Mouse (Mus musculus) cerebellum, adult 2 months (tissue): ENCODE measurements around the gene Rassf2.

Experiments used
- CTCF ChIP-seq: fragments of 200-500 bp; IDR thresholded peaks from 2 replicates; pipeline ENCODE4 v1.5.1; 2011; ENCODE audit warnings: low read depth, mild to moderate bottlenecking, control low read depth, low read length, moderate library complexity, borderline replicate concordance; ENCODE audit not compliant: insufficient read depth
- POLR2A ChIP-seq: fragments of 200-500 bp; IDR thresholded peaks from 2 replicates; pipeline ENCODE4 v1.6.1; 2011; ENCODE audit warnings: low read length, control low read depth, borderline replicate concordance; ENCODE audit not compliant: insufficient read depth

DNA sequence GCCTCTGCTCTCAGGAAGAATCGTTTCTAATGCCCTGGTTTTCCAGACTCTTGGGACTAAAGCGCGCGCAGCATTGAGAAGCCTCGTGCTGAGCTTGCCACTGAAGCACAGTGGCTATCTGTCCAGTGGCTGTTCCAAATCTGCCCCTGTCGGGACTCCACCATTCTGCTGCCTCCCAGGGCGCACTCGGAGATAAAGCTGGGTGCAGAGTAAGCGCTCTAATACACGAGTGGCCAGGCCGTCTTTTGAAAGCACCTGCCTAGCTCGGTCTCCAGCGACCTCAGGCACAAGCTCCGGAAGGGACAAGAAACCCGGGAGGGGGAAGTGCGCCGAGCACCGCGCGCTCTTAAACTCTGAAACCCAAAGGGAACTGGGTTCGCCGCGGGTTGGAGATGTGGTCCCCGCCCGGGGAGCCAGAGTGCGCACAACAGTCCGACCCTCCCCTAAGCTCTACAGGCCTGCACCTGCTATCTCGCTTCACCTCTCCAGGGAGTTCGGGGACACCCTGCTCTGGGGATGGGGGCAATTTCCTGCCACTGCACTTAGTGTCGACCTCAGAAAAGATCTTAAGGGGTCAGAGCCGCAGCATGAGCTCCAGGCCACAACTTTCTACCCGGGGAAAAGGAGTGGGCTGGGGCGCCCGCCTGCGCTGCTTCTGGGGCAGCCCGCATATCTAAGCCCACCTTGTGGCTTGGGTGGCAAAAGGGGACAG lies 1.0 kb downstream of the Rassf2 start:
- no peak for TF ChIP-seq POLR2A
- no peak for TF ChIP-seq CTCF
